Mouse (Mus musculus) spleen, adult 2 months (tissue): Measurements from ENCODE around the gene Gm2115.

ENCODE experiments used
- CTCF ChIP-seq: fragments of 200-500 bp; IDR thresholded peaks from 2 replicates; pipeline ENCODE4 v1.5.1; 2011; ENCODE audit warnings: mild to moderate bottlenecking, inconsistent platforms; ENCODE audit not compliant: insufficient read depth, insufficient read length, insufficient replicate concordance; ENCODE audit errors: extremely low read depth
- POLR2A ChIP-seq: fragments of 200-500 bp; IDR thresholded peaks from 2 replicates; pipeline ENCODE4 v1.6.1; 2011; ENCODE audit warnings: low read depth, low read length, inconsistent platforms

DNA sequence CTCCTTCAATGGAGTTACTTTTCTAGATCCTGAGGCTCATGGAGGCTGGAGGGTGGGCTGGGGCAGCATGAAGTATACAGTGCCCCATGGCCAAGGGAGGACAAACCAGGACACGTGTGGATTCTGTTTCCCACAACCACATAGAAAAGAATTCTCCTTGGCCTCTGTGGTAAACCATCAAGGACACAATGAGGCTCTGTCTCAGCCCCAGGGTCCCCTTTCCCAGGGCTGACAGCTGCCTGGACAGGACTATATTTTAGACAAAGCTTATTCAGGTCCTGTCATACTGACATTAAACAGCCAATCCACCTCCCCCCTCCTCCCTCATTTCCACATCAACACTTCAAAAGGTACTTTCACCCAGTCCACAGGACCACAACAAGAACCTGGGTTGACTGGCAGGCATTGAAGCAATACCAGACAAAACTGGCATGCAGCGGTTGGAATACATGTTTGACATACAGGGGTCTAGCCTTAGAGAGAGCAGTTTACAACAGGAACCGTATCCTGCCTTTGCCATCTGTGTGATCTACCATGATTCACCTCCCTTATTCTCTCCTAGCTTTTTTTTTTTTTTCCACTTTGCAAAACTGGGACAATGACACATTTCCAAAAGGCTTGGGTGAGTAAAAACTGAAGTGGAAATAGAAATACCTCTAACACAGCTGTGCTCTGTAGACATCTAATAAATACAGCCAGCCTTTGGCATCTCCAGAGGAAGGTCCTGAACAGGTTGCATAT, 57.8 kb downstream of the Gm2115 start:
- TF ChIP-seq CTCF (no peak), POLR2A (no peak)
